ENCODE assay signal across 13 mouse cellular contexts in genomic region chr13:115977890-115978203, GRCm38 (mm10).
"Had no signal": no experiment of that assay in that cellular context is flagged by ENCODE, and none has a peak within 500 bp of the region (broad histone marks: within the 10 kb centered on the region; RNA-seq: fewer than 3 reads in every experiment).

No protein-coding gene starts in this region.

- H3K36me3 ChIP-seq: limb, embryonic 12.5 days; liver, embryonic 13.5 days; lung, embryonic 15.5 days had no signal

- H3K4me2 ChIP-seq: limb, embryonic 12.5 days; liver, embryonic 13.5 days; lung, embryonic 15.5 days had no signal

- ATAC-seq: liver, postnatal 0 days had no signal

- H3K4me3 ChIP-seq: layer of hippocampus, adult 2 months; limb, embryonic 12.5 days; liver, embryonic 13.5 days; lung, embryonic 15.5 days had no signal

- H3K27ac ChIP-seq: layer of hippocampus, adult 2 months; limb, embryonic 12.5 days; liver, embryonic 13.5 days; lung, embryonic 15.5 days; stomach, postnatal 0 days had no signal

- DNase-seq: kidney, adult 11 months; kidney, postnatal 10 days; kidney, postnatal 4 days; liver; liver, embryonic 13.5 days; liver, postnatal 0 days; lung, postnatal 36 days; right cerebral cortex, postnatal 25 days; thymus, postnatal 4 days had no signal

- H3K27me3 ChIP-seq: limb, embryonic 12.5 days; liver, embryonic 13.5 days; lung, embryonic 15.5 days had no signal

- H3K4me1 ChIP-seq: limb, embryonic 12.5 days; liver, embryonic 13.5 days; lung, embryonic 15.5 days had no signal

- H3K9me3 ChIP-seq: limb, embryonic 12.5 days; liver, embryonic 13.5 days; lung, embryonic 15.5 days had no signal

- H3K9ac ChIP-seq: limb, embryonic 12.5 days; liver, embryonic 13.5 days; liver, postnatal 0 days; lung, embryonic 15.5 days had no signal
